Mouse (Mus musculus): ENCODE results near the gene Fdxr. TPM values are rescaled to one million over a fixed set of nuclear protein-coding genes. Genes with fewer than 3 reads are reported as not detected.

The Fdxr gene
- polyA plus RNA-seq, 1 experiment from 2014 or later = 18.4 TPM

DNA sequence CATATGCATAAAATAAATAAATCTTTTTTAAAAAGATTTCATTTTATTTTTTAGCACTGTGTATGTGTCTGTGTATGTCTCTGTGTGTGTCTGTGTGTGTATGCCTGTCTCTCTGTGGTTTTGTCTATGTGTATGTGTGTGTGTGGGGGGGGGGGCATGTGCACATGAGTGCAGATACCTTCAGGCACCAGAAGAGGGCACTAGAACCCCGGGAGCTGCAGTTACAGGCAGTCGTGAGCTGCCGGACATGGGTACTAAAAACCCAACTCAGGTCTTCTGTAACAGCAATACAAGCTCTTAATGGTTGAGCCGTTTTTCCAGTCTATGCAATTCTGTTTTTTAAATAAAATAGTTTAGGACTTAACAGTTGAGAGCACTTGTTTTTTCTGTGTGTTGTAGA lies 23.9 kb upstream of the Fdxr start:
- no peak overlapping the region for H3K9ac ChIP-seq (replicated peaks)
- no peak overlapping the region for H3K27ac ChIP-seq (replicated peaks)
- H3K4me2 ChIP-seq (replicated peaks) = no peak overlapping the region
- 87% methylated on average over 4 of the region's 4 CpGs for WGBS
- no peaks in the 10 kb centered on the region for H3K9me3 ChIP-seq
- H3K4me1 ChIP-seq = peaks cover 13% of the 10 kb centered on the region; the same call in 1 of the 2 replicates
- ATAC-seq (ENCODE audit: low FRiP score, low read depth) = no peak
- H3K27me3 ChIP-seq = peaks cover 39% of the 10 kb centered on the region
- H3K36me3 ChIP-seq = no peaks in the 10 kb centered on the region
- no peak overlapping the region for H3K4me3 ChIP-seq

GRCm38 (mm10) chr11:115298160-115298559 lies 21.3 kb upstream of the Fdxr start:
- peaks cover 13% of the 10 kb centered on the region; the same call in 1 of the 2 replicates for H3K4me1 ChIP-seq
- no peak overlapping the region for H3K27ac ChIP-seq (replicated peaks)
- no peaks in the 10 kb centered on the region for H3K36me3 ChIP-seq
- H3K9me3 ChIP-seq = no peaks in the 10 kb centered on the region
- ATAC-seq (ENCODE audit: low FRiP score, low read depth) = no peak
- no peak overlapping the region for H3K4me3 ChIP-seq
- H3K9ac ChIP-seq (replicated peaks) = no peak overlapping the region
- 0 out of 2 replicates have a peak overlapping the region, but pooled peaks have one; percentile 86 for H3K4me2 ChIP-seq (replicated peaks)
- 74% methylated on average over 8 of the region's 8 CpGs for WGBS
- peaks cover 42% of the 10 kb centered on the region for H3K27me3 ChIP-seq

- H3K9ac ChIP-seq (replicated peaks) = peak within 1 kb of the TSS; percentile 62; the same call in 1 of the 2 replicates
- H3K27ac ChIP-seq (replicated peaks) = no peak within 1 kb of the TSS
- peak; percentile 56 for ATAC-seq (ENCODE audit: low FRiP score, low read depth)
- peaks cover 42% of the 10 kb centered on the region for H3K27me3 ChIP-seq
- H3K4me3 ChIP-seq = peak within 1 kb of the TSS; percentile 48
- H3K9me3 ChIP-seq = no peaks in the 10 kb centered on the region
- H3K36me3 ChIP-seq = no peaks in the 10 kb centered on the region
- under 1% methylated on average over 43 of the region's 44 CpGs for WGBS
- peaks cover 13% of the 10 kb centered on the region; the same call in 1 of the 2 replicates for H3K4me1 ChIP-seq
- H3K4me2 ChIP-seq (replicated peaks) = peak within 1 kb of the TSS; percentile 86
Measured at GRCm38 (mm10) chr11:115297214-115297826, 20.5 kb upstream of the Fdxr start, which contains the start of gene Fads6. Gene Fads6, minus strand, starts transcription at chr11:115297663.

DNA sequence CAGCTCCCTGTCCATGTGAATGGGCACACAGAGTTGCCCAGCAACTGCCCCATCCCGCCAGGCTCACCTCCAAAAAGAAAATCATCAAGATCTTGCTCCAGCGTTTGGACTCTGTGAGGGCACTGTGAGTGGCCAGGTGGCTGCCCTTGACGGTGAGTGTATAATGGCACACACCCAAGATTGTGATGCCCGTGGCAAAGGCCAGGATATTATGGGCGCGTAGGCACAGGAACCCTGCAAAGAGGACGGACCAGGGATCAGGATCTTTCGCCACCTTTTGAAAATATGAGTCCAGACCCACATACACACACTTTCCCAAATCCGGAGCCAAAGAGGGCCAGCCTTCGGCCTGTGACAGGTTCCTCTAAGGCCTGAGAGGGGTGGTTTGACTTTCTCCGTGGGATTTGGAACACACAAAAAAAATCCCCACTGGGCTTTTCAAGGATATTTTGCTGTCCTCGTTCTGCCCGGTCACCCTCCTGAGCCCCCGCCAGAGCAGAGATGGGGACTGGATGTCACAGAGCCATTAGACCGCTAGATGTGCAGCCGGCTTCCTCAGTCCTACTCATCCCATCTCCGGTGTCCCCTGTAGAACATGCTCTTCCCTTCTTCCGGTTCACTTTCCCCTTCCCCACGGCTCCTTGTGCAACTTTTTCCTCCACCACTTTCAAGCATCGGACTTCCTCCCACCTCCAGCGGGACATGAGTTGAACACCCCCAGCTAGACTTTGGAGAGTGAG lies 19.8 kb upstream of the Fdxr start:
- no peaks in the 10 kb centered on the region for H3K36me3 ChIP-seq
- no peaks in the 10 kb centered on the region for H3K9me3 ChIP-seq
- peaks cover 42% of the 10 kb centered on the region for H3K27me3 ChIP-seq
- H3K27ac ChIP-seq (replicated peaks) = no peak overlapping the region
- peak overlapping the region; percentile 62; the same call in 1 of the 2 replicates for H3K9ac ChIP-seq (replicated peaks)
- ATAC-seq (ENCODE audit: low FRiP score, low read depth) = no peak
- H3K4me3 ChIP-seq = peak overlapping the region; percentile 48
- peaks cover 13% of the 10 kb centered on the region; the same call in 1 of the 2 replicates for H3K4me1 ChIP-seq
- peak overlapping the region; percentile 86 for H3K4me2 ChIP-seq (replicated peaks)
- WGBS = 56% methylated on average over 21 of the region's 21 CpGs

DNA sequence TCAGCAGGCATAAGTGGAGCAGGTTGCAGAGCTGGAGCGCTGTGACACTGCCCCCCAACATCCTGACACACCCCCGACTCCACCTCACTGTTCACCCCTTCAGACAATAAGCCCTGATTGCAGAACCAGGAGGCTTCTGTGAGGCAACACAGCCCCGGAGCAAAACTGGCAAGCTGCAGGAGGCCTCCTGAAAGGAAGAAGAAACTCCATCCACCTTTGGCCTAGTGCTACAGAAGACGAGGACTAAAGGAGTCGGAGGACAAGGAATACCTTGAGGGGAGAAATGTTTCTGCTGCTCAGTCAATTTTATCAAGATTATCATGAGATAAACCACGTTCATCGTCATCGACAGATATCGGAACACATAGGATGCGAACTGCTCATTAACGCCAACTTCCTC lies 19.1 kb upstream of the Fdxr start:
- WGBS = 90% methylated on average over 11 of the region's 11 CpGs
- Histone ChIP-seq H3K9ac (replicated peaks) (no peak overlapping the region), H3K4me3 (no peak overlapping the region), H3K36me3 (no peaks in the 10 kb centered on the region), H3K4me1 (peaks cover 13% of the 10 kb centered on the region; the same call in 1 of the 2 replicates), H3K4me2 (replicated peaks) (no peak overlapping the region), H3K27me3 (peaks cover 42% of the 10 kb centered on the region), H3K9me3 (no peaks in the 10 kb centered on the region), H3K27ac (replicated peaks) (no peak overlapping the region)
- ATAC-seq (ENCODE audit: low FRiP score, low read depth) = no peak

DNA sequence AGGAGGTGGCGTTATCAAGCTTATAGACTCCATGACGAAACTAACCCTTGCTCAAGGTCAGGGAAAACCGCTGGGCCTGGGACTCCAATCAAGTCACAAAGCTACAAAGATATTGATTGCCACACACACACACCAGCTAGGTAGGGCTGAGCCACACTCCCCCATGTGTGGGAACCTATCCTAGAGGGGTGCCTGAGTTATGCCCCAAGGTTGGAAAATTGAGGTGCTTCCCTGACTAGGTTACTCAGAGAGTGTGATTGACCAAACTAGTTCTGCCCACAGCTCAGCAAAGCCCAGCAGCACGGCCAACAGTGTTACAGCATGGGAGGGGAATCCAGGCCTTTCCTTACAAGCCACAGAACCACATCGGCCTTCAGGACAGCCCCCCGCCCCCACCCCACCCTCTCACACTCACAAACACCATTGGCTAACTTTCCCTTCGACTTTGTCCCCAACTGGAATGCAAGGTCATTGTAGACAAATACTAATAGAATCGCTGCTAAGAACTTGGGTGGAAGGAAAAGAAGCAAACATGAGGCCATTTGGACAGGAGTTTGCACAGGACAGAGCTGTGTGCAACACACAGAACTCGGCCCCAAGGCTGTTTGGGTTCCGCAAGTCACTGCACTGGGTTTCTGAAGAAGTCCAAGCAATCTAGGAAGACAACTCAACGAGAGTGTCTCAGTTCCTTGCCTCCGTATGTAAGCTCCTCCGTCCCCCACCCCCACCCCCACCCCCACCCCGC lies 16.0 kb upstream of the Fdxr start:
- no peak for ATAC-seq (ENCODE audit: low FRiP score, low read depth)
- 72% methylated on average over 14 of the region's 14 CpGs for WGBS
- H3K27ac ChIP-seq (replicated peaks) = no peak overlapping the region

DNA sequence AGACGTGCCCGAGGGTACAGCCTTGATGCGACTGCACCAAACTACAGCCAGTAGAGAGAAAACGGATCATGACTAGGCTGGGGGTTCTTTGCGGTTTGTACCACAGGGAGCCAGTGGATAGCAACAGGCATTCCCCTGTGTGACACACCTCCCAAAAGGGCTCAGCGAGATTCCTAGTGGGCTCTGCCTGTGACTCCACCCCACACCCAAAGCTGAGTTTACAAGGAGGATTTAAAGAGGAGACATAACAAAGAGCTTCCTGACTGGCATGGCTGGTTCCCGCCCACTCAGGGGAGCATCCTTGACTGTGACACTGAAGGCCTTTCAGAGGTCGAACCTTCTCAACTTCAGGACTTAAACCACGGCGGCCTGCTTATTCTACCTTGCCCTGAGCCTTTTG lies 14.7 kb upstream of the Fdxr start:
- Histone ChIP-seq H3K4me3 (no peak overlapping the region), H3K4me2 (replicated peaks) (no peak overlapping the region), H3K4me1 (peaks cover 4% of the 10 kb centered on the region; the same call in 1 of the 2 replicates), H3K36me3 (no peaks in the 10 kb centered on the region), H3K27ac (replicated peaks) (no peak overlapping the region), H3K27me3 (peaks cover 10% of the 10 kb centered on the region), H3K9me3 (no peaks in the 10 kb centered on the region), H3K9ac (replicated peaks) (no peak overlapping the region)
- no peak for ATAC-seq (ENCODE audit: low FRiP score, low read depth)
- 78% methylated on average over 10 of the region's 10 CpGs for WGBS

More for the DNA sequence above, 16.0 kb upstream of the Fdxr start:
- H3K4me3 ChIP-seq = no peak overlapping the region
- H3K36me3 ChIP-seq = no peaks in the 10 kb centered on the region
- no peak overlapping the region for H3K9ac ChIP-seq (replicated peaks)
- H3K4me2 ChIP-seq (replicated peaks) = no peak overlapping the region
- H3K4me1 ChIP-seq = peaks cover 11% of the 10 kb centered on the region; the same call in 1 of the 2 replicates
- H3K9me3 ChIP-seq = no peaks in the 10 kb centered on the region
- H3K27me3 ChIP-seq = peaks cover 23% of the 10 kb centered on the region

GRCm38 (mm10) chr11:115290919-115291318 lies 14.1 kb upstream of the Fdxr start:
- no peak overlapping the region for H3K9ac ChIP-seq (replicated peaks)
- no peaks in the 10 kb centered on the region for H3K36me3 ChIP-seq
- H3K4me2 ChIP-seq (replicated peaks) = no peak overlapping the region
- H3K27ac ChIP-seq (replicated peaks) = no peak overlapping the region
- no peak overlapping the region for H3K4me3 ChIP-seq
- H3K4me1 ChIP-seq = peaks cover 4% of the 10 kb centered on the region; the same call in 1 of the 2 replicates
- no peak for ATAC-seq (ENCODE audit: low FRiP score, low read depth)
- H3K27me3 ChIP-seq = peaks cover 4% of the 10 kb centered on the region
- no peaks in the 10 kb centered on the region for H3K9me3 ChIP-seq
- 92% methylated on average over 6 of the region's 6 CpGs for WGBS

DNA sequence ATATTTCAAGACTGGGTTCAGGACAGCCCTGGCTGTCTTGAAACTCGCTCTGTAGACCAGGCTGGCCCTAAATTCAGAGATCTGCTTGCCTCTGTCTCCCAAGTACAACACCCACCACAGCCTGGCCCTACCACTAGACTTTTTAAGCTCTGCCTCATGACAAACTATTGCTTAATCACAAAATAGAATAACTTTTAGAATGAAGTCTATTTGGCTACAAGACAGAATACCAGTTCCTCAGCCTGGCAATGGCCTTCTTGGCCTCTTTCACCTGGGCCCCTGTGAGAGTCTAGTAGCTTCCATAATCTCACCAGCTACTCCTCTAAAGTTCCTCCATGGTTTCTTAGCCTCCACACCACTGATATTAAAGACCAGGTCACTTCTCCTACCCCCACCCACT lies 13.5 kb upstream of the Fdxr start:
- no peaks in the 10 kb centered on the region; the same call in 1 of the 2 replicates for H3K27me3 ChIP-seq
- peaks cover 4% of the 10 kb centered on the region; the same call in 1 of the 2 replicates for H3K4me1 ChIP-seq
- WGBS = 95% methylated on average over 1 of the region's 1 CpGs
- H3K9me3 ChIP-seq = no peaks in the 10 kb centered on the region
- H3K9ac ChIP-seq (replicated peaks) = no peak overlapping the region
- no peak overlapping the region for H3K4me3 ChIP-seq
- ATAC-seq (ENCODE audit: low FRiP score, low read depth) = no peak
- H3K4me2 ChIP-seq (replicated peaks) = no peak overlapping the region
- H3K27ac ChIP-seq (replicated peaks) = no peak overlapping the region
- H3K36me3 ChIP-seq = no peaks in the 10 kb centered on the region

- Histone ChIP-seq H3K4me3 (no peak overlapping the region), H3K9ac (replicated peaks) (no peak overlapping the region), H3K27me3 (no peaks in the 10 kb centered on the region; the same call in 1 of the 2 replicates), H3K4me1 (peaks cover 4% of the 10 kb centered on the region; the same call in 1 of the 2 replicates), H3K9me3 (no peaks in the 10 kb centered on the region), H3K36me3 (no peaks in the 10 kb centered on the region), H3K4me2 (replicated peaks) (no peak overlapping the region), H3K27ac (replicated peaks) (no peak overlapping the region)
- no peak for ATAC-seq (ENCODE audit: low FRiP score, low read depth)
- 87% methylated on average over 8 of the region's 8 CpGs for WGBS
Measured at GRCm38 (mm10) chr11:115289885-115290284, 13.0 kb upstream of the Fdxr start.

GRCm38 (mm10) chr11:115288305-115288704 lies 11.5 kb upstream of the Fdxr start:
- Histone ChIP-seq H3K4me1 (peaks cover 4% of the 10 kb centered on the region; the same call in 1 of the 2 replicates), H3K36me3 (no peaks in the 10 kb centered on the region), H3K4me2 (replicated peaks) (no peak overlapping the region), H3K9me3 (no peaks in the 10 kb centered on the region), H3K27me3 (no peaks in the 10 kb centered on the region), H3K9ac (replicated peaks) (no peak overlapping the region), H3K4me3 (no peak overlapping the region), H3K27ac (replicated peaks) (no peak overlapping the region)
- WGBS = 81% methylated on average over 2 of the region's 2 CpGs
- ATAC-seq (ENCODE audit: low FRiP score, low read depth) = no peak

Measured in midbrain, embryonic 12.5 days (tissue).